Mouse (Mus musculus) brain, embryonic 14.5 days (tissue): ENCODE results near the gene Glis3.

ENCODE experiments used
- CTCF ChIP-seq: fragments of 200-500 bp; IDR thresholded peaks from 2 replicates; pipeline ENCODE4 v1.5.1; 2012; ENCODE audit warnings: inconsistent platforms, mild to moderate bottlenecking, moderate library complexity, borderline replicate concordance; ENCODE audit not compliant: insufficient read depth, insufficient read length; ENCODE audit errors: extremely low read depth
- POLR2A ChIP-seq: fragments of 200-500 bp; IDR thresholded peaks from 2 replicates; pipeline ENCODE4 v1.6.1; 2012; ENCODE audit warnings: mild to moderate bottlenecking, inconsistent platforms, borderline replicate concordance; ENCODE audit not compliant: poor library complexity, insufficient read depth, insufficient read length, severe bottlenecking; ENCODE audit errors: extremely low read depth

- no peak for TF ChIP-seq CTCF
- no peak for TF ChIP-seq POLR2A
These were observed 44.8 kb upstream of the Glis3 start for GRCm38 (mm10) chr19:28724641-28725040.
